In genomic region chr14:75616375-75616774, GRCm38 (mm10) we compare ENCODE assay signal across 30 mouse cellular contexts. TPM values are rescaled to one million over a fixed set of nuclear protein-coding genes. Genes with fewer than 3 reads are reported as not detected.
DNase-seq lines count a peak whose midpoint lies in the region; ATAC-seq and TF ChIP-seq lines count a peak whose summit lies in the region.
"Had no signal": no experiment of that assay in that cellular context is flagged by ENCODE, and none has a peak within 500 bp of the region (broad histone marks: within the 10 kb centered on the region; RNA-seq: fewer than 3 reads in every experiment).

No protein-coding gene starts in this region.

- H3K4me2 ChIP-seq in forebrain, embryonic 12.5 days, result no peak overlapping the region
- no peak overlapping the region for H3K4me2 ChIP-seq in forebrain, postnatal 0 days (ENCODE audit: low read depth)
- H3K4me2 ChIP-seq in hindbrain, embryonic 12.5 days (replicated peaks), result no peak overlapping the region
- no peak overlapping the region for H3K4me2 ChIP-seq in hindbrain, embryonic 11.5 days (replicated peaks; ENCODE audit: low read depth, low read length)
- no peak overlapping the region for H3K4me2 ChIP-seq in neural tube, embryonic 12.5 days (replicated peaks)
- no peak overlapping the region for H3K4me2 ChIP-seq in neural tube, embryonic 15.5 days
- H3K4me2 ChIP-seq in neural tube, embryonic 14.5 days (ENCODE audit: low read depth, low read length), result no peak overlapping the region
- no peak overlapping the region for H3K4me2 ChIP-seq in kidney, embryonic 14.5 days (replicated peaks; ENCODE audit: low read depth, low read length)
- H3K4me2 ChIP-seq: embryonic facial prominence, embryonic 13.5 days; embryonic facial prominence, embryonic 15.5 days; forebrain, embryonic 13.5 days; forebrain, embryonic 15.5 days had no signal

- no peaks in the 10 kb centered on the region for H3K36me3 ChIP-seq in forebrain, embryonic 12.5 days (replicated peaks)
- H3K36me3 ChIP-seq in forebrain, postnatal 0 days (ENCODE audit: insufficient read depth), result no peaks in the 10 kb centered on the region
- H3K36me3 ChIP-seq in hindbrain, embryonic 12.5 days, result no peaks in the 10 kb centered on the region
- H3K36me3 ChIP-seq in hindbrain, embryonic 11.5 days (ENCODE audit: control insufficient read depth, insufficient read depth, low read length), result no peaks in the 10 kb centered on the region
- H3K36me3 ChIP-seq in neural tube, embryonic 12.5 days, result no peaks in the 10 kb centered on the region
- no peaks in the 10 kb centered on the region for H3K36me3 ChIP-seq in neural tube, embryonic 15.5 days
- H3K36me3 ChIP-seq in neural tube, embryonic 14.5 days (ENCODE audit: control insufficient read depth, insufficient read depth, low read length), result no peaks in the 10 kb centered on the region
- H3K36me3 ChIP-seq in kidney, embryonic 14.5 days (ENCODE audit: control insufficient read depth, insufficient read depth, low read length), result no peaks in the 10 kb centered on the region
- H3K36me3 ChIP-seq: embryonic facial prominence, embryonic 13.5 days; embryonic facial prominence, embryonic 15.5 days; forebrain, embryonic 10.5 days; forebrain, embryonic 15.5 days had no signal

- no peak overlapping the region for H3K27ac ChIP-seq in forebrain, embryonic 12.5 days
- no peak overlapping the region for H3K27ac ChIP-seq in forebrain, postnatal 0 days (ENCODE audit: low read depth, low read length)
- H3K27ac ChIP-seq in hindbrain, embryonic 12.5 days, result no peak overlapping the region
- H3K27ac ChIP-seq in hindbrain, embryonic 11.5 days (ENCODE audit: low read depth, low read length), result no peak overlapping the region
- H3K27ac ChIP-seq in neural tube, embryonic 12.5 days, result no peak overlapping the region
- no peak overlapping the region for H3K27ac ChIP-seq in neural tube, embryonic 15.5 days (replicated peaks)
- H3K27ac ChIP-seq in neural tube, embryonic 14.5 days (ENCODE audit: low read depth, low read length), result no peak overlapping the region
- no peak overlapping the region for H3K27ac ChIP-seq in kidney, embryonic 14.5 days (ENCODE audit: low read depth, low read length)
- H3K27ac ChIP-seq: embryonic facial prominence, embryonic 13.5 days; embryonic facial prominence, embryonic 15.5 days; forebrain, embryonic 10.5 days; forebrain, embryonic 13.5 days; forebrain, embryonic 15.5 days had no signal

- H3K9me3 ChIP-seq in forebrain, embryonic 12.5 days, result no peaks in the 10 kb centered on the region
- H3K9me3 ChIP-seq in forebrain, postnatal 0 days (ENCODE audit: low read length), result no peaks in the 10 kb centered on the region
- no peaks in the 10 kb centered on the region for H3K9me3 ChIP-seq in hindbrain, embryonic 12.5 days (replicated peaks)
- no peaks in the 10 kb centered on the region for H3K9me3 ChIP-seq in hindbrain, embryonic 11.5 days (ENCODE audit: control insufficient read depth, low read length)
- H3K9me3 ChIP-seq in neural tube, embryonic 12.5 days, result no peaks in the 10 kb centered on the region
- H3K9me3 ChIP-seq in neural tube, embryonic 15.5 days (replicated peaks), result no peaks in the 10 kb centered on the region
- H3K9me3 ChIP-seq in neural tube, embryonic 14.5 days (ENCODE audit: control insufficient read depth, low read length), result no peaks in the 10 kb centered on the region
- H3K9me3 ChIP-seq in kidney, embryonic 14.5 days (ENCODE audit: control insufficient read depth, low read length), result no peaks in the 10 kb centered on the region
- H3K9me3 ChIP-seq: embryonic facial prominence, embryonic 13.5 days; embryonic facial prominence, embryonic 15.5 days; forebrain, embryonic 10.5 days; forebrain, embryonic 13.5 days; forebrain, embryonic 15.5 days had no signal

- no peak for TF ChIP-seq CTCF in forebrain, postnatal 0 days (IDR thresholded peaks at IDR 0.05; ENCODE audit: low read depth)

- no peaks in the 10 kb centered on the region for H3K27me3 ChIP-seq in forebrain, embryonic 12.5 days
- no peaks in the 10 kb centered on the region for H3K27me3 ChIP-seq in forebrain, postnatal 0 days (ENCODE audit: insufficient read depth, low read length)
- H3K27me3 ChIP-seq in hindbrain, embryonic 12.5 days, result no peaks in the 10 kb centered on the region
- H3K27me3 ChIP-seq in hindbrain, embryonic 11.5 days (ENCODE audit: control insufficient read depth, insufficient read depth, low read length), result no peaks in the 10 kb centered on the region
- no peaks in the 10 kb centered on the region for H3K27me3 ChIP-seq in neural tube, embryonic 12.5 days (replicated peaks)
- H3K27me3 ChIP-seq in neural tube, embryonic 15.5 days (replicated peaks), result no peaks in the 10 kb centered on the region
- no peaks in the 10 kb centered on the region for H3K27me3 ChIP-seq in neural tube, embryonic 14.5 days (ENCODE audit: control insufficient read depth, insufficient read depth, low read length)
- H3K27me3 ChIP-seq in kidney, embryonic 14.5 days (ENCODE audit: control insufficient read depth, insufficient read depth, low read length), result no peaks in the 10 kb centered on the region
- H3K27me3 ChIP-seq: embryonic facial prominence, embryonic 13.5 days; embryonic facial prominence, embryonic 15.5 days; forebrain, embryonic 13.5 days; forebrain, embryonic 15.5 days had no signal

- no peak overlapping the region for H3K9ac ChIP-seq in forebrain, embryonic 12.5 days
- H3K9ac ChIP-seq in forebrain, postnatal 0 days, result no peak overlapping the region
- no peak overlapping the region for H3K9ac ChIP-seq in hindbrain, embryonic 12.5 days
- H3K9ac ChIP-seq in hindbrain, embryonic 11.5 days (ENCODE audit: low read depth, low read length), result no peak overlapping the region
- H3K9ac ChIP-seq in neural tube, embryonic 12.5 days, result no peak overlapping the region
- H3K9ac ChIP-seq in neural tube, embryonic 15.5 days (replicated peaks), result no peak overlapping the region
- H3K9ac ChIP-seq in neural tube, embryonic 14.5 days (replicated peaks; ENCODE audit: low read depth, low read length), result no peak overlapping the region
- no peak overlapping the region for H3K9ac ChIP-seq in kidney, embryonic 14.5 days (ENCODE audit: low read depth, low read length)
- H3K9ac ChIP-seq: embryonic facial prominence, embryonic 13.5 days; embryonic facial prominence, embryonic 15.5 days; forebrain, embryonic 13.5 days; forebrain, embryonic 15.5 days had no signal

- no peaks in the 10 kb centered on the region for H3K4me1 ChIP-seq in forebrain, embryonic 12.5 days
- H3K4me1 ChIP-seq in forebrain, postnatal 0 days (ENCODE audit: insufficient read depth), result no peaks in the 10 kb centered on the region
- H3K4me1 ChIP-seq in hindbrain, embryonic 12.5 days, result peaks cover 3% of the 10 kb centered on the region; the same call in 1 of the 2 replicates
- H3K4me1 ChIP-seq in hindbrain, embryonic 11.5 days (replicated peaks; ENCODE audit: control insufficient read depth, insufficient read depth, low read length), result no peaks in the 10 kb centered on the region; the same call in 1 of the 2 replicates
- H3K4me1 ChIP-seq in neural tube, embryonic 12.5 days, result no peaks in the 10 kb centered on the region
- peaks cover 8% of the 10 kb centered on the region; the same call in 1 of the 2 replicates for H3K4me1 ChIP-seq in neural tube, embryonic 15.5 days
- H3K4me1 ChIP-seq in neural tube, embryonic 14.5 days (ENCODE audit: control insufficient read depth, insufficient read depth, low read length), result no peaks in the 10 kb centered on the region
- H3K4me1 ChIP-seq in kidney, embryonic 14.5 days (ENCODE audit: control insufficient read depth, insufficient read depth, low read length), result no peaks in the 10 kb centered on the region
- H3K4me1 ChIP-seq: embryonic facial prominence, embryonic 13.5 days; embryonic facial prominence, embryonic 15.5 days; forebrain, embryonic 13.5 days; forebrain, embryonic 15.5 days had no signal

- no peak for DNase-seq in forebrain, postnatal 0 days
- no peak for DNase-seq in hindbrain, embryonic 11.5 days (ENCODE audit: low spot score)
- DNase-seq: adrenal gland, adult 2 months; adrenal gland, postnatal 10 days; adrenal gland, postnatal 25 days; cerebellum, adult 11 months; cerebellum, adult 18-20 months; cerebellum, adult 8-10 months; cerebellum, adult 9-11 months; cerebellum, postnatal 25 days; embryo, embryonic 11 days had no signal

- WGBS in forebrain, embryonic 12.5 days, result 88% methylated on average over 6 of the region's 6 CpGs
- WGBS in forebrain, postnatal 0 days, result 87% methylated on average over 6 of the region's 6 CpGs
- WGBS in hindbrain, embryonic 12.5 days, result 79% methylated on average over 6 of the region's 6 CpGs
- 80% methylated on average over 6 of the region's 6 CpGs for WGBS in hindbrain, embryonic 11.5 days
- WGBS in neural tube, embryonic 12.5 days, result 73% methylated on average over 6 of the region's 6 CpGs
- WGBS in neural tube, embryonic 15.5 days, result 47% methylated on average over 6 of the region's 6 CpGs
- 59% methylated on average over 6 of the region's 6 CpGs for WGBS in neural tube, embryonic 14.5 days
- 74% methylated on average over 6 of the region's 6 CpGs for WGBS in kidney, embryonic 14.5 days

- 0 out of 2 replicates have a peak, but pooled peaks have one; percentile 41 for ATAC-seq in forebrain, embryonic 12.5 days (ENCODE audit: low FRiP score)
- no peak for ATAC-seq in forebrain, postnatal 0 days
- ATAC-seq in hindbrain, embryonic 12.5 days (ENCODE audit: low FRiP score), result 0 out of 2 replicates have a peak, but pooled peaks have one; percentile 22
- no peak for ATAC-seq in hindbrain, embryonic 11.5 days (ENCODE audit: low FRiP score)
- 0 out of 2 replicates have a peak, but pooled peaks have one; percentile 25 for ATAC-seq in neural tube, embryonic 12.5 days (ENCODE audit: low FRiP score, low read depth)
- ATAC-seq in neural tube, embryonic 15.5 days (ENCODE audit: low FRiP score), result no peak
- 0 out of 2 replicates have a peak, but pooled peaks have one; percentile 44 for ATAC-seq in neural tube, embryonic 14.5 days (ENCODE audit: low read depth)
- ATAC-seq in kidney, embryonic 14.5 days (ENCODE audit: low FRiP score, low TSS enrichment), result no peak
- ATAC-seq: forebrain, embryonic 13.5 days; forebrain, embryonic 15.5 days had no signal

- no peak overlapping the region for H3K4me3 ChIP-seq in forebrain, embryonic 12.5 days (replicated peaks)
- H3K4me3 ChIP-seq in forebrain, postnatal 0 days (ENCODE audit: low read depth, low read length), result no peak overlapping the region
- no peak overlapping the region for H3K4me3 ChIP-seq in hindbrain, embryonic 12.5 days
- H3K4me3 ChIP-seq in hindbrain, embryonic 11.5 days (ENCODE audit: low read depth, low read length), result no peak overlapping the region
- no peak overlapping the region for H3K4me3 ChIP-seq in neural tube, embryonic 12.5 days
- H3K4me3 ChIP-seq in neural tube, embryonic 15.5 days (replicated peaks), result no peak overlapping the region
- H3K4me3 ChIP-seq in neural tube, embryonic 14.5 days (ENCODE audit: low read depth, low read length), result no peak overlapping the region
- no peak overlapping the region for H3K4me3 ChIP-seq in kidney, embryonic 14.5 days (ENCODE audit: low read length)
- H3K4me3 ChIP-seq: embryonic facial prominence, embryonic 13.5 days; embryonic facial prominence, embryonic 15.5 days; erythroblast, embryonic 14.5 days; forebrain, embryonic 10.5 days; forebrain, embryonic 13.5 days; forebrain, embryonic 15.5 days had no signal

RNA-seq across cellular contexts. Expression of gene Spert, which starts 23.5 kb away (rescaled TPM):
- polyA plus RNA-seq in forebrain, embryonic 12.5 days (2016; fragmentation: Nextera tagmentation; extraction: Ambion mirVana), result not detected in 2 replicates
- total RNA-seq in forebrain, postnatal 0 days (2014; rRNA removed), result not detected in 2 replicates
- not detected in 2 replicates for polyA plus RNA-seq in forebrain, postnatal 0 days (2015; fragmentation: Nextera tagmentation; extraction: Ambion mirVana)
- not detected in 2 replicates for polyA plus RNA-seq in hindbrain, embryonic 12.5 days (2016; fragmentation: Nextera tagmentation; extraction: Ambion mirVana)
- polyA plus RNA-seq in hindbrain, embryonic 11.5 days (2014; fragmentation: Nextera tagmentation; extraction: Ambion mirVana), result not detected in 2 replicates
- not detected in 2 replicates for polyA plus RNA-seq in neural tube, embryonic 12.5 days (2016; fragmentation: Nextera tagmentation; extraction: Ambion mirVana)
- not detected in 2 replicates for polyA plus RNA-seq in neural tube, embryonic 15.5 days (2015; fragmentation: Nextera tagmentation; extraction: Ambion mirVana)
- not detected in 2 replicates for polyA plus RNA-seq in neural tube, embryonic 14.5 days (2014; fragmentation: Nextera tagmentation; extraction: Ambion mirVana)
- not detected in 2 replicates for polyA plus RNA-seq in kidney, embryonic 14.5 days (2014; fragmentation: Nextera tagmentation; extraction: Ambion mirVana)
- total RNA-seq: adrenal gland, adult 2 months; adrenal gland, postnatal 10 days; adrenal gland, postnatal 25 days; adrenal gland, postnatal 4 days; common myeloid progenitor, adult 5-6 weeks; ES-E14; MEL had no signal
- polyA plus RNA-seq: adrenal gland, adult 2 months; brain, embryonic 14.5 days; C2C12; embryonic facial prominence, embryonic 11.5 days; embryonic facial prominence, embryonic 13.5 days; embryonic facial prominence, embryonic 15.5 days; forebrain, embryonic 10.5 days; forebrain, embryonic 13.5 days; forebrain, embryonic 15.5 days had no signal

RNA-seq across cellular contexts. Expression of gene Erich6b, which starts 25.7 kb away (rescaled TPM):
- polyA plus RNA-seq in forebrain, embryonic 12.5 days (2016; fragmentation: Nextera tagmentation; extraction: Ambion mirVana), result not detected in 2 replicates
- total RNA-seq in forebrain, postnatal 0 days (2014; rRNA removed), result not detected in 2 replicates
- polyA plus RNA-seq in forebrain, postnatal 0 days (2015; fragmentation: Nextera tagmentation; extraction: Ambion mirVana), result not detected in 2 replicates
- polyA plus RNA-seq in hindbrain, embryonic 12.5 days (2016; fragmentation: Nextera tagmentation; extraction: Ambion mirVana), result not detected in 2 replicates
- polyA plus RNA-seq in hindbrain, embryonic 11.5 days (2014; fragmentation: Nextera tagmentation; extraction: Ambion mirVana), result not detected in 2 replicates
- not detected in 2 replicates for polyA plus RNA-seq in neural tube, embryonic 12.5 days (2016; fragmentation: Nextera tagmentation; extraction: Ambion mirVana)
- not detected in 2 replicates for polyA plus RNA-seq in neural tube, embryonic 15.5 days (2015; fragmentation: Nextera tagmentation; extraction: Ambion mirVana)
- polyA plus RNA-seq in neural tube, embryonic 14.5 days (2014; fragmentation: Nextera tagmentation; extraction: Ambion mirVana), result not detected in 2 replicates
- not detected in 2 replicates for polyA plus RNA-seq in kidney, embryonic 14.5 days (2014; fragmentation: Nextera tagmentation; extraction: Ambion mirVana)
- total RNA-seq: adrenal gland, adult 2 months; adrenal gland, postnatal 10 days; adrenal gland, postnatal 25 days; adrenal gland, postnatal 4 days; common myeloid progenitor, adult 5-6 weeks; ES-E14; MEL had no signal
- polyA plus RNA-seq: adrenal gland, adult 2 months; brain, embryonic 14.5 days; C2C12; embryonic facial prominence, embryonic 11.5 days; embryonic facial prominence, embryonic 13.5 days; embryonic facial prominence, embryonic 15.5 days; erythroblast, embryonic 14.5 days; forebrain, embryonic 10.5 days; forebrain, embryonic 13.5 days; forebrain, embryonic 15.5 days had no signal

Comparison
In these comparisons a context has a peak if more than half of its experiments do, and no peak if none do; other contexts are left out.
1. ATAC-seq: peak in forebrain, embryonic 12.5 days (single experiment), hindbrain, embryonic 12.5 days (single experiment), neural tube, embryonic 12.5 days (single experiment) and neural tube, embryonic 14.5 days (single experiment); none in forebrain, postnatal 0 days (single experiment), hindbrain, embryonic 11.5 days (single experiment), neural tube, embryonic 15.5 days (single experiment) and kidney, embryonic 14.5 days (single experiment).